Mouse (Mus musculus): Measurements from ENCODE around the gene Hcn2. TPM values are rescaled to one million over a fixed set of nuclear protein-coding genes. Genes with fewer than 3 reads are reported as not detected.

Gene Hcn2
- polyA plus RNA-seq, 2 experiments: 0.18 to 0.70 TPM

- WGBS: 86% methylated on average over 7 of the region's 7 CpGs
- peaks cover 51% of the 10 kb centered on the region for H3K36me3 ChIP-seq (ENCODE audit: control insufficient read depth, insufficient read depth, low read length)
- H3K4me1 ChIP-seq (ENCODE audit: control insufficient read depth, insufficient read depth, low read length): peaks cover 11% of the 10 kb centered on the region
- H3K27me3 ChIP-seq (ENCODE audit: control insufficient read depth, insufficient read depth, low read length): no peaks in the 10 kb centered on the region
- ATAC-seq (ENCODE audit: low FRiP score, low read depth): no peak
- no peak overlapping the region for H3K4me2 ChIP-seq (replicated peaks; ENCODE audit: low read depth, low read length, severe bottlenecking)
- no peaks in the 10 kb centered on the region for H3K9me3 ChIP-seq (ENCODE audit: control insufficient read depth, low read length)
- no peak for TF ChIP-seq POLR2A (IDR thresholded peaks at IDR 0.05; ENCODE audit: borderline replicate concordance, extremely low read depth, insufficient read depth, insufficient read length)
- no peak overlapping the region for H3K9ac ChIP-seq (ENCODE audit: low read depth, low read length, severe bottlenecking)
- H3K4me3 ChIP-seq (replicated peaks; ENCODE audit: low read length): no peak overlapping the region
- DNase-seq (ENCODE audit: low spot score): no peak
- H3K27ac ChIP-seq (replicated peaks; ENCODE audit: low read depth, low read length): no peak overlapping the region
Observed at GRCm38 (mm10) chr10:79709307-79709706, 7.1 kb upstream of the Hcn2 start.

GRCm38 (mm10) chr10:79712029-79712428 is 4.4 kb upstream of the Hcn2 start:
- Histone ChIP-seq H3K9ac (ENCODE audit: low read depth, low read length, severe bottlenecking) (no peak overlapping the region), H3K27me3 (ENCODE audit: control insufficient read depth, insufficient read depth, low read length) (peaks cover 25% of the 10 kb centered on the region), H3K9me3 (ENCODE audit: control insufficient read depth, low read length) (no peaks in the 10 kb centered on the region), H3K4me3 (replicated peaks; ENCODE audit: low read length) (no peak overlapping the region), H3K4me2 (replicated peaks; ENCODE audit: low read depth, low read length, severe bottlenecking) (no peak overlapping the region), H3K27ac (replicated peaks; ENCODE audit: low read depth, low read length) (no peak overlapping the region), H3K4me1 (ENCODE audit: control insufficient read depth, insufficient read depth, low read length) (peaks cover 1% of the 10 kb centered on the region; the same call in 1 of the 2 replicates), H3K36me3 (ENCODE audit: control insufficient read depth, insufficient read depth, low read length) (peaks cover 48% of the 10 kb centered on the region)
- 85% methylated on average over 1 of the region's 1 CpGs for WGBS
- DNase-seq (ENCODE audit: low spot score) (no peak), ATAC-seq (ENCODE audit: low FRiP score, low read depth) (no peak)
- no peak for TF ChIP-seq POLR2A (IDR thresholded peaks at IDR 0.05; ENCODE audit: borderline replicate concordance, extremely low read depth, insufficient read depth, insufficient read length)

GRCm38 (mm10) chr10:79712499-79713126 is 3.8 kb upstream of the Hcn2 start:
- H3K4me1 ChIP-seq (ENCODE audit: control insufficient read depth, insufficient read depth, low read length): peaks cover 6% of the 10 kb centered on the region; the same call in 1 of the 2 replicates
- H3K36me3 ChIP-seq (ENCODE audit: control insufficient read depth, insufficient read depth, low read length): peaks cover 45% of the 10 kb centered on the region
- TF ChIP-seq POLR2A (IDR thresholded peaks at IDR 0.05; ENCODE audit: borderline replicate concordance, extremely low read depth, insufficient read depth, insufficient read length): no peak
- H3K4me3 ChIP-seq (replicated peaks; ENCODE audit: low read length): no peak overlapping the region
- H3K4me2 ChIP-seq (replicated peaks; ENCODE audit: low read depth, low read length, severe bottlenecking): no peak overlapping the region
- peaks cover 31% of the 10 kb centered on the region for H3K27me3 ChIP-seq (ENCODE audit: control insufficient read depth, insufficient read depth, low read length)
- H3K27ac ChIP-seq (replicated peaks; ENCODE audit: low read depth, low read length): no peak overlapping the region
- no peaks in the 10 kb centered on the region for H3K9me3 ChIP-seq (ENCODE audit: control insufficient read depth, low read length)
- 18% methylated on average over 3 of the region's 6 CpGs for WGBS
- no peak overlapping the region for H3K9ac ChIP-seq (ENCODE audit: low read depth, low read length, severe bottlenecking)
- ATAC-seq (ENCODE audit: low FRiP score, low read depth) (no peak), DNase-seq (ENCODE audit: low spot score) (peak; percentile 76)

GRCm38 (mm10) chr10:79713163-79713562 is 3.3 kb upstream of the Hcn2 start:
- H3K9ac ChIP-seq (ENCODE audit: low read depth, low read length, severe bottlenecking): no peak overlapping the region
- no peak for TF ChIP-seq POLR2A (IDR thresholded peaks at IDR 0.05; ENCODE audit: borderline replicate concordance, extremely low read depth, insufficient read depth, insufficient read length)
- DNase-seq (ENCODE audit: low spot score): no peak
- H3K9me3 ChIP-seq (ENCODE audit: control insufficient read depth, low read length): no peaks in the 10 kb centered on the region
- no peak overlapping the region for H3K4me3 ChIP-seq (replicated peaks; ENCODE audit: low read length)
- ATAC-seq (ENCODE audit: low FRiP score, low read depth): no peak
- H3K4me1 ChIP-seq (ENCODE audit: control insufficient read depth, insufficient read depth, low read length): peaks cover 9% of the 10 kb centered on the region; the same call in 1 of the 2 replicates
- no peak overlapping the region for H3K4me2 ChIP-seq (replicated peaks; ENCODE audit: low read depth, low read length, severe bottlenecking)
- peaks cover 36% of the 10 kb centered on the region for H3K27me3 ChIP-seq (ENCODE audit: control insufficient read depth, insufficient read depth, low read length)
- no peak overlapping the region for H3K27ac ChIP-seq (replicated peaks; ENCODE audit: low read depth, low read length)
- H3K36me3 ChIP-seq (ENCODE audit: control insufficient read depth, insufficient read depth, low read length): peaks cover 39% of the 10 kb centered on the region
- 33% methylated on average over 1 of the region's 1 CpGs for WGBS

- DNase-seq (ENCODE audit: low spot score): no peak
- peaks cover 43% of the 10 kb centered on the region for H3K27me3 ChIP-seq (ENCODE audit: control insufficient read depth, insufficient read depth, low read length)
- peaks cover 22% of the 10 kb centered on the region for H3K36me3 ChIP-seq (ENCODE audit: control insufficient read depth, insufficient read depth, low read length)
- no peak overlapping the region for H3K4me3 ChIP-seq (replicated peaks; ENCODE audit: low read length)
- no peak for ATAC-seq (ENCODE audit: low FRiP score, low read depth)
- WGBS: 70% methylated on average over 4 of the region's 4 CpGs
- no peaks in the 10 kb centered on the region for H3K9me3 ChIP-seq (ENCODE audit: control insufficient read depth, low read length)
- H3K27ac ChIP-seq (replicated peaks; ENCODE audit: low read depth, low read length): no peak overlapping the region
- no peak overlapping the region for H3K9ac ChIP-seq (ENCODE audit: low read depth, low read length, severe bottlenecking)
- peaks cover 9% of the 10 kb centered on the region; the same call in 1 of the 2 replicates for H3K4me1 ChIP-seq (ENCODE audit: control insufficient read depth, insufficient read depth, low read length)
- TF ChIP-seq POLR2A (IDR thresholded peaks at IDR 0.05; ENCODE audit: borderline replicate concordance, extremely low read depth, insufficient read depth, insufficient read length): no peak
- H3K4me2 ChIP-seq (replicated peaks; ENCODE audit: low read depth, low read length, severe bottlenecking): no peak overlapping the region
Observed at GRCm38 (mm10) chr10:79714996-79715395, 1.4 kb upstream of the Hcn2 start.
